Mouse (Mus musculus) gastrocnemius, postnatal 36 days (tissue): ENCODE results near the gene Nemp1. TPM values are rescaled to one million over a fixed set of nuclear protein-coding genes. Genes with fewer than 3 reads are reported as not detected.
A peak's percentile ranks its signal among the peaks of the same experiment; 100 is the strongest.

Experiments used
- DNase-seq, 2 experiments: peaks; one replicate each; pipeline ENCODE4 v3.0.0; 2022
- intact Hi-C: fragments of 180-260 bp; cut with DNase I; formaldehyde crosslinking; loops from one replicate; pipeline ENCODE4 v1.15.1; 2025
- long read RNA-seq, 2 experiments: library from polyadenylated mRNA; stranded (forward); transcript quantifications; one replicate each; pipeline ENCODE4 v2.0.0; 2021
- total RNA-seq, 2 experiments: library from RNA; stranded (reverse); gene quantifications; 2 replicates each; pipeline ENCODE4 v1.2.3; 2021

Gene Nemp1
- total RNA-seq = 1 to 10 TPM; 1.9 to 2.1 TPM
- long read RNA-seq, experiment 1, partial matches to known transcripts = 0 of 3 reads
- long read RNA-seq, experiment 1, other reads (novel, unspliced or antisense) = 1 of 3 reads
- long read RNA-seq, experiment 2, partial matches to known transcripts = 0 of 3 reads
- long read RNA-seq, experiment 2, other reads (novel, unspliced or antisense) = 1 of 3 reads

DNA sequence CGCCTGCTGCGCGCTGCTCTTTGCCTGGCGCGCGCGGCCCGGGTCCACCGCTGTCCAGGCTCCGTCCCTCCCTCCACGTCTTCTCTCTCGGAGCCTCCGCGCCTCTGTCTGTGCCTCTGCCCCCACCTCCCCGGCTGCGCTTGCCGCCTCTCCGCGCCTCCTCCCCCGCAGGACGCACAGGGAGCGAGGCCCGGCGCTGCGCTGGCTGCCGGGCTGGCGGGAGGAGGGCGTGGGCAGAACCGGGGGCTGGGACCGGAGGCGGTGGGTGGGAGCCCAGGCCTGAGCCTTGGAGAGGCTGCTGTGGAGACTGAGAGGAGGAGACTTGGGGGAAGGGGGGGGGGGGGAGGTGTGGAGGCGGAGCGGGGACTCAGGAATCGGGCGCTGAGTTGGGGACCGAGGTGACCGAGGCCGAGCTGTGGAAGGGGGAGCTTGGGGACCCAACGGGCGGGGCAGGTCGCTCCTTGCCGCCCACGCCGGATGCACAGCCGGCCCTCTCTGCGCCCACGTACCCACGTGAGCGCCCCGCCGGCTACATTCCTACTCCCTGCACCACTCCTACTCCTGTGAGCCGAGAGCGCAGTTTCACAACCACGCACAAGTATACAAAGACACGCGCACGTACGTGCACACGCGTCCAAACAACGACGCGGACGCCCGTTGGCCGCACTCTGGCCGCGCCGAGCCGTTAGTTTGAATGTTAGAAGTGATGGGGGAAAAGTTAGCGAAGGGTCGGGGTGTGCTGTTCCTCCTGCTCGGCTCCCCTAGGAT, at the start of gene Nemp1:
Gene Nemp1 (plus strand): TSS at position 401 of the 768 bp plus-strand sequence.
- peak; percentile 75 to 86 for DNase-seq
- intact Hi-C loops = no loop called here

DNA sequence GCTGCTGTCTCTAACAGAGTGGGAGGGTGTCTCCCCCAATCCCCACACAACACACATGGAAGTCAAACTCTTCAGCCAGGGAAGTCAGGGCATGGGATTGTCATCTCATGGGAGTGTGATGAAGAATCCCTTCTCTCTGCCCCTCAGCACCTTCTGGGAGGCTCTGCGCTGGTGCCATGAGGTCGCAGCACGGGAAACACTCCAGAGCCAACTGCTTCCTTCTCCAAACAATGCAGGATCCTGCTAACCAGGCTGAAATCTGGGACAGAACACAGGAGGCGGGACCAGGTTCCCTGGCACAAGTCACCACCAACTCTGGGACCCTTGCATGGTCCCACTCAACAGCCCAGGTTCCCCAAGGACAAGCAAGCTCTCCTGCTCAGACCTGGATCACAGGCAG, 49.4 kb upstream of the Nemp1 start:
- no peak for DNase-seq
- intact Hi-C loops = no loop called here

DNA sequence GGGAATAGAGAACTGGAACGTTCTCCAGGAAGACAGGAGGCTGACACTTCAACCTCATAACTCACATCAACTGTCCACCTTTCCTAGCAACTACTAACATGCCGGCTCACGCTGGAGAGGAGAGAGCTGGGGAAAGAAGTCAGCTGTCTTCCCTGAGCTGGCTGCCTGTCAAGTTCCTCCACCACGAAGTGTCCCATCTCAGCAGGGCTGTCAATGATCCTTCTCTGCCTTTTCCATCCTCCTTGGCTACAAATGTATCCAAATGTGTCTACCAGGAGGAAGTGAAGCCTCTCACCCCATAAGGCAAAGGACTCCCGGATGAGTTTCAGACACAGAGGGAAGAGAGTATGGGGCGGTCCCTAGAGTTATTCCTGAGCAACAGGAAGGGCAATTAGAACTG, 48.5 kb upstream of the Nemp1 start:
- intact Hi-C loops = no loop called here
- DNase-seq = no peak

DNA sequence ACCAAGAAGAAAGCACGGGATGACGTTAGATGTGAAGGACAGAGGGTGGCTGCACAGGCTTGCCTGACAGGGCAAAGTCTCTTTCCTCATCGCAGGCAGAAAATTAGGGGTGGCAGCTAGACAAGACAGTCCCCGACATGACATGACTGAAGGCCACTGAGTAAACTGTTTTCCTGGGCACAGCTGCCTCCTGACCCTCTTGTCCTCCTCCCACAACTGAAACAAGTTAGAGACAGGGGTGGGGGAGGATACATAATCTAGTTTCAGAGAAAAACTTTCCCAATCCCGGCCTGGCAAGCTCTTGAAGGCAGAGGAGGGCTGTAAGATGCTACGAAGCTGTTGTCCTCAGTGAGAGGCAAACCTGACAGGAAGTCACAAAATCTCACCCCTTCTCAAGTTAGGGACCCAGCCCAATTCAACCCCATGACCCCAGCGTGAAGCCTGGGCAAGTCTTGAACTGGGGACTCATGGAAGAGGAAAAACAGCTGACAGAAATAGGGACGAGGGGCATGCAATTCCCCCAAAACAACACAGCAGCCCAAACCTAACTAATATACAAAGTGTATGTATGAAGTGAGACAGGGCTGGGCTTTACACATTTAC, 47.5 kb upstream of the Nemp1 start:
- intact Hi-C loops = no loop called here

DNA sequence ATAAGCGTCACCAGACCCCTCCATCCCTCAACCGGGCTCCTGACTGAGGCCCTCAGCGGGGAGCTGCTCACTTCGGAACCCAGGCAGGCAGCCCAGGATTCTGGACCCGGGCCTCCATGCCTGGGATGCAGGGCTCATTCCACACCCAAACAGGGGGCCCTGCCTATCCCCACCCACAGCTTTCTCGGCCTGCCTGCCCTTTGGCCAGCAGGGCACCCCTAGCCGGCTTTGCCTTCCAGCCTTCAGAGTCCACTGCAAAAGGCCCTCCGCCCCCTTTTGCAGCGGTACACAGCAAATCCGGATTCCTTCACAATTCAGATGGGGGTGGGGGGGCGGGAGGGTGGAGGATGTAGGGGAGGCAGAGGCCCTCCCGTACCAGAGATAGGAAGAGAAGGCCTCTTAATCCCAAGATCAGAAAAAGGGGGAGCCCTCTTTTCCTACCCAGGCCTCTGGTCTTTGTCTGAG, 46.7 kb upstream of the Nemp1 start:
- intact Hi-C loops = loop anchor here (2.0 kb wide), 1 partner anchor 43 kb away; no protein-coding TSS in a partner anchor
- no peak for DNase-seq

More for the DNA sequence above, 47.5 kb upstream of the Nemp1 start:
- no peak for DNase-seq

DNA sequence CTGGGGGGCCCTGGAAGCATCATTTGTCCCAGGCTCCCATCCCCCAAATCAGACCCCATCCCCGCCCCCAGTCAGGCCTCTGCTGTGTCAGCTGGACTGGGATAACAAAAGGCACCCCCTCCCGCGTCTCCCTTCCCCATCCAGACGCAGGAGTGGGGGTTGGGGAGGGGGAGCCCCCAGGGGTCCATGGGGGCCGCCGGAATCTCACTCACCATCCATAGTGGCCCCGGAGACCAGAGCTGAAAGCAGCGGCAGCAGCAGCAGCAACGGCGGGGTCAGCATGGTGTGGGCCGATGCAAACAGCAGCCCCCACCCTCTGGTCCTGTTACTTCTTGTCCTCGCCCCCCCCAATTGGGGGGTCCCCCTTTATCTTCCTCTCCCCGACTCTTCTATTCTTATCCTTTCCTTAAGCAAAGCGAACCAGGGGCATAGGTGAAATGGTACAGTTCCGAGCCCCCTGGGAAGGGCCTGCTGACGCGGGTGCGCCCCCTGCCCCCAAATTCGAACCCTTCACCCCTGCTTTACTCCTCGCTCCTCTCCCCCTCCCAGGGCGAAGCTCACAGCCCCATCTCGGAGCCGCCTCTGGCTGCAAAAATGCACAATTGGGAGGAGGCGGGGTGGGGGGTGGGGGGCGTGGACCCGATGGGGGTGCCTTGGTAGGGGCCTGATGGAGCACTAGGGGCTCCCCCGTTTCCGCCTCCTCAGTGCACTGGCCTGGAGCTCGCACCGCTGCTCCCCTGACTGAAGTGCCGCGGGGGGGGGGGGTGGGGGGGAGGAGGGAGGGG, 46.1 kb upstream of the Nemp1 start, which contains the start of gene Lrp1:
Gene Lrp1 (minus strand): TSS at position 743 of the 785 bp plus-strand sequence.
- intact Hi-C loops = loop anchor here (2.0 kb wide), 1 partner anchor 44 kb away; no protein-coding TSS in a partner anchor
- no peak for DNase-seq

DNA sequence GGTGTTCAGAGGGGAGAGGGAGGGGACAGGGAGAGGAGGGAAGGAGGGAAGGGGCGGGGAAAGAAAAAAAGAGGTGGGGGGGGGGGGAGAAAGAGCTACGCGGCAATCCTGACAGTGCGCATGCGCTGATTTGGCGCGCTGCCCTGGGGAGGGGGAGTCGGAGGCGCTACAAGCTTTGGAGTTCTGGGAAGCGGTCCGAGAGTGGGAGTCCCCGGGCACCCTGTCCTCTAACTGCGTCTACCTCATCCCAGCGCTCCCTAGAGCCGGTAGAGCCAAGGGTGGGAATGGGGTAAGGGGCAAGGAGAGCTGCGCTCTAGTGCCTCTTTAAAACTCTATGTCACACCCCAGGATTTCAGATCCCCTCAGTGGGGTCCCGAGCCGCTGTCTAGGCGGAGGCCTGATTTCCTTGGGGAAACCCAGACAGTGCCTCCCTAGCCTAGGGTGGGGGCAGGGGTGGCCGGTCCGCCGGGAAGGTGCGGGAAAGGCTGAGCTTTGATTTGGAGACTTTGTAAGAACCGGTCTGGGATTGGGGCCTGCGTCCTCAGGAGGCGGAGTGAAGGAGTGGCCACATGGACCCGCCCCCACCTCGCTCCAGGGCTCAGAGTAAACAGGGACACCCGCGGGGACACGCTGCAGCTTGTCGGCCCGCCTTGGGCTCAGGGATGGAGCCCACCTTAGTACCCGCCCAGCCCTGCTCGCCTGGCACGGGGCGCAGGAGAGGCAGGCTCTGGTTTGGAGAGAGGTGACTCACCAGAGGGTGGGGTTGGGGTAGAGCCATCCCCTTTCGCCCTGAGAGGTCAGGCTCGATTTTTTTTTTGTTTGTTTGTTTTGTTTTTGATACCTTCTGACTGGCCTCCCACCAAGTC, 45.3 kb upstream of the Nemp1 start:
- peak; percentile 93 for DNase-seq
- intact Hi-C loops = loop anchor here (2.0 kb wide), 1 partner anchor 45 kb away; no protein-coding TSS in a partner anchor

DNA sequence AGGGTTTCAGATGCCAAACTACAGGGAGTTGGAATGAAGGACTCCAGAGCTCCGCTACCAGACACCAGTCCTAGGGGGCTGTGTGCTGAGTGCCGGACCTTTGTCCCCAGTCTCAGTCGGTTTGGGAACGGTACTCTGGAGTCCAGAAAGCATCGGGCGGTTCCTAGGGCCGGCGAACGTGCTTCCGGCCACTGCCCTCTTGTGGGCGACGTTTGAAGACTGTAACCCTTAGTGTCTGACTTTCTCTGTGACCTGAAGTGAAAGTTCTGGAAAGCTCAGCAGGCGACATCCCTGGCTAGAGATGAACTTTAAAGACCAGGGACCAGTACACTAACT, 44.7 kb upstream of the Nemp1 start:
- intact Hi-C loops = no loop called here

DNA sequence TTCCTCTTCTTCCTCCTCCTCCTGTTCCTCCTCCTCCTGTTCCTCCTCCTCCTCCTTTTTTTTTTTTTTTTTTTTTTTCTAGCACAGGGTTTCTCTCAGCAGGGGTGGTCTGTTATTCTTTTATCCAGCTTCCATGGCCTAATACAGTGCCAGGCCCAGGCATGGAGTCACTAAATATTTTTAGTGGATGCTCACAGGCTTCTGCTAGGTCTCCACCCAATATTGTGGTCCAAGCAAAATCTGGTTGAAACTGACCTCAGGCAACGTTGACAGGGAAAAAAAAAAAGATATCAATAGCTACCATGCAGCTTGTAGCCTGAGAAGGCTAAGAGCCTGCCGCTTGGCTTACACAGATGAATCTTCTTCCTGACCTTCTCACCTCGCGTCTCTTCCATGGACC, 44.0 kb upstream of the Nemp1 start:
- intact Hi-C loops = no loop called here
- DNase-seq = no peak

More for the DNA sequence above, 44.7 kb upstream of the Nemp1 start:
- DNase-seq = peak; percentile 70 to 77

DNA sequence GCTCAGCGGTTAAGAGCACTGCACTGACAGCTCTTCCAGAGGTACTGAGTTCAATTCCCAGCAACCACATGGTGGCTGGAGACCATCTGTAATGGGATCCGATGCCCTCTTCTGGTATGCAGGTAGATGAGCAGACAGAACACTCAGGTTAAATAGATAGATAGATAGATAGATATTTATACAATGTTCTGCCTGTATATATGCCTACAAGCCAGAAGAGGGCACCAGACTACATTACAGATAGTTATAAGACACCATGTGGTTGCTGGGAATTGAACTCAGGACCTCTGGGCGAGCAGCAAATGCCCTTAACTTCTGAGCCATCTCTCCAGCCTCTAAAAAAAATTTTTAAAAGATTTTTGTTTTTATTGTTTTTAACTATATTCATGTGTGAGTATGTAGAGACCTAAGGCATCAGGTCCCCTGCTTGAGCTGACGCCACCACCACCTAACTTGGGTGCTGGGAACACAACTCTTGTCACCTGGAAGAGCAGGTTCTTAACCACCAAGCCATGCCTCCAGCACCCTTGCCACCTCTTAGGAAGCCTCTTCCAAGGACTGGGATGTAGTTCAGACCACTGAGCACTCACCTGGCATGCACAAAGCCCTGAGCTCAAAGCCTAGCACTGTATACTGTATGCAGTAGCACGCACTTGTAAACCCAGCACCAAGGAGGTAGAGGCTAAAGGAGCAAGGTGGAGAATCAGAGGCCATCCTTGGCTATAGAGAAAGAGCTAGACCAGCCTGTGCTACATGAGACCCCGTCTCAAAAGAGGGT, 43.1 kb upstream of the Nemp1 start:
- no peak for DNase-seq
- intact Hi-C loops = no loop called here

DNA sequence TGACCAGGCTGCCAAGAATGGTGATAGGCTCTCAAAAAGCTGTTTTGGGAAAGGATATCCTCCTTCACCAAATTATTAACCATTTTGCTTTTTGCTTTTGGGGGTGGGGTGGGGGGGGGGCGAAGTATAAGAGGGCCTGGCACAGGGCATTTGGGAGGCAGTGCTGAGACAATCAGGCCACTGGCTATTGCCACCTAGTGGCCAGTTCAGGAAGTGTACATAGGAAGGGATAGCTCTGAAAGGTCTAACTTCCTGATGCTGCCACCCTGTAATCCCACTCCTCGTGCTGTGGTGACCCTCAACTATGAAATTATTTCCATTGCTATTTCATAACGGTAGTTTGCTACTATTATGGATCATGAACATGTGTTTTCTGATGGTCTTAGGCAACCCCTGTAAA, 40.3 kb upstream of the Nemp1 start:
- DNase-seq = no peak
- intact Hi-C loops = no loop called here

DNA sequence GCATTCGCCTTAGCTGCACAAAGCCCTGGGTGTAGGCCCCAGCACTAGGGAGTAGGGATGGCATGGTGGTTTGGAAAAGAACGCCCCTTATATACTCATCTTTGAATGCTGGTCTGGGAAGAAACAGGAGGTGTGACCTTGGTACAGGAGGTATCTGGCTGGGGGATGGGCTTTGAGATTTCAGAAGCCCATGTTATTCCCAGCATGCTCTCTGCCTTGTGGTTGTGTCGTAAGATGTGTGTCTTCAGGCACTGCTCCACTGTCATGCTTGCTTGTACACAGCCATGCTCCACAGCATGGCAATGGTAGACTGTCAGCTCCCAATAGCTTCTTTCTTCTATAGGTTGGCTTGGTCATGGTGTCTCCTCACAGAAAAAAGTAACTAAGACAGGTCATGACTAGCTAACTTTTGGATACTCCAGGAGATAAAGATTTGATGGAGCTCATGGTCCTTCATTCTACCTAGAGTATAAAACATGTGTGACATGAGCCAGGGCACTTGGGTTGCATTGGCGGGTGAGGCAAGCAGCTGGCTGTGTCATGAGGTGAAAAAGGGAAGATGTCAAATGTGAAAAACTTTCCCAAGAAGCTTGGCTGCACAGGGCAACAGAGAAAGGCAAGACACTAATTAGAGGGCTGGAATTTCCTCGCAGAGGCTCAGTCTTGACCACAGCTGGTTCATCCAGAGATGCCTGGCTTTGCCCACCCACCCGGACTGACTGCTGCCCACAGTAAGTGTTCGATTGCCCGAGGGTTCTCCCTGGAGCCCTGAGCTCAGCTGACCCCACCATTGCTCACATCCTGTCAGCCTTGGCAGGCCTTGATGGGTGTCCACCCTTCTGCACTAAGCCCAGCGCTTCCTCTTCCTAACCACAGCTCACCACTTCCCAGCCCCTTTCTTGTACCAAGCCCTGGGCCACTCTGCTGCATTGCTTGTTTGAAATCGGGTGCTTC, 35.2 kb upstream of the Nemp1 start:
- intact Hi-C loops = no loop called here
- DNase-seq = peak in 1 of 2 experiments; percentile 49

DNA sequence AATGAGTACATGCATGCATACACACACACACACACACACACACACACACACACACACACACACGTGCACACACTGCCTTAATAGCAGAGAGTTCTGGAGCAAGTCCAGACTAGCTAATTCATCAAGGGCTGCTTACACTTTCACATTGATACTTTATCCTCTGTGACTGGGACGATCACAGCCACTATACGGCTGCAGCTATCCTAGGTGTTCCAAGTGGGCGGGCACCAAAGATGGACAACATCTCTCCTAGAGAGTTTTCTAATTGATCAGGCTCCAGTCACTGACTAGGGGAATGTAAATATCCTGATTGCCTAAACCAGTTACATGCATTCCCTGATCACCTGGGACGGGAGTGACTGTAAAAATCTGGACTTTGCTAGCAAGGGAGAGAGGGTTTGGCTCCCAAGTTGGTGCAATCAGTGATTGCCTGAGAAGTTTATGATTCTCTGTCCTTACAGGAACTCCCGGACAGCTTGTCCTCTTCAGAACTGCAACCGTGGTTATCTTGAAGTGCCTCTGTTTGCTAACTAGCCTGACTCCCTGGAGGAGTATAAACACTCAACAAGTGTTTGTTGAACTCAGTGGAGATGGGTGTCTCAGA, 33.9 kb upstream of the Nemp1 start:
- intact Hi-C loops = no loop called here
- DNase-seq = no peak

DNA sequence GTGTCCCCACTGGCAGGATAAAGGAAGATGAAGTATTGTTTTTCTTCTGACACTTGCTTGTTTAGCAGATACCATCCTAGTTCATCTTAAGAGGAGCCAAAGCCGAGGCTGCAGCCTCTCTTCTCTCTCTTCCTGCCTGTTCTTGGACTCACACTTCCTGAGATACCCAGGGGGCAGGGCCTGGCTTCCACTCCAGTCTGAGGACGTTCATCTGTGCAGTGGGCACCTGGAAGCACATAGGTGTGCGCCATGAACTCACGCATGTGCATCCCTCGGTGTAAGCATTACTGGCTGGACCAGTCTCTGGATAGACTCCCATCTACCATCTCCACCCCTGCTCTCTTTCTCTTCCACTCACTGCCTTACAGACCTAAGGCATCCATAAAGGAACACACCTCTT, 26.3 kb upstream of the Nemp1 start:
- no peak for DNase-seq

DNA sequence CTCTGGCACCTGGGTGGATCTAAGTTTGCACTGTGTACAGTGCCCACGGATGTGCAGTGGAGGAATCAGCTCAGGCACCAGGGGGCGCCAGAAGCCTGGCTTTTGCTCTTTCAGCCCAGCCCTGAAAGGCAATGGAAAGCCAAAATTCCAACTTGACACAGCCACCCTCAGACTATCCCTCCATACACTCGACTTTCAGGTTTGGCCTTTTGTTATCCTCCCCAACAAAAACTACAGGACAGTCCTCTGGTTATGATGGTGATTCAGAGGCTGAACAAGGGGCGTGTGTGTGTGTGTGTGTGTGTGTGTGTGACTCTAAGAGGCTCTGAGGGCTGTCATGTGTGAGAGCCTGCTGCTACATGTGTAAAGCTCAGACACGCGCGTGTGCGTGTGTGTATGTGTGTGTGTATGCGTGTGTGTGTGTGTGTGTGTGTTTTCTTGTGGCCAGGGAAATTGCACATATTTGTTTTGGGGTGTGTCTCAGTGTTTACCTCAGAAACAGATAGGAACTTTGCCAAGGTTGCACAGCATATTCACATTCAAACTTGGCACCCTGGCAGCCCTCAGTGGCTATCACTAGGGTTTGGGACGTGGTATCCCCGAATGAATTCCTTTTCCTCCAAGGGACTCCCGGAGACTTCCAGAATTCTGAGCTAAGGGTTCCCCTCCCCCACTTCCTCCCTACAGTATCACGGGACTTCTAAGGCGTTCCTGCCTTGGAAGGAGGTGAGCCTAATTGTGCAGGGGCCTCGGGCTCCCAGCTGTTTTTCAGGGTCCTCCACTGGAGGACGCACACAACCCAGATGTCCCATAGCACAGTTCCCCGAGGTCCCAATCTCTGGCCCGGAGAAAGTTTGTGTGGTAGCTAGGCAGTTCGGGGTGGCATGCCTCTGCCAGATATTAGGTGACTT, 24.6 kb upstream of the Nemp1 start:
- peak; percentile 85 to 90 for DNase-seq
- intact Hi-C loops = loop anchor here (2.0 to 10.0 kb wide), 4 partner anchors 21 to 295 kb away; partner anchors contain the start of gene Zbtb39

More for the DNA sequence above, 26.3 kb upstream of the Nemp1 start:
- intact Hi-C loops = loop anchor here (5.0 to 10.0 kb wide), 2 partner anchors 37 to 94 kb away; partner anchors contain the start of gene Zbtb39
